Mouse (Mus musculus) liver, adult 2 months (tissue): ENCODE data around the gene Ppp1r10. TPM values are rescaled to one million over a fixed set of nuclear protein-coding genes. Genes with fewer than 3 reads are reported as not detected.

Experiments used
- DNase-seq: peaks from one replicate; pipeline ENCODE4 v3.0.0-alpha.2; 2011; ENCODE audit warnings: low read depth, low spot score; ENCODE audit errors: extremely low read depth
- H3K27ac ChIP-seq: fragments of 200-500 bp; replicated peaks from 2 replicates; pipeline ENCODE4 v1.5.1; 2012; ENCODE audit warnings: low read depth, mild to moderate bottlenecking, control low read depth, inconsistent platforms, low read length; ENCODE audit not compliant: insufficient read depth
- H3K27me3 ChIP-seq: fragments of 200-500 bp; 2 replicates; pipeline ENCODE4 v1.6.1; 2012; ENCODE audit warnings: mild to moderate bottlenecking, moderate library complexity, low read length, inconsistent platforms; ENCODE audit not compliant: control insufficient read depth, insufficient read depth
- H3K36me3 ChIP-seq: fragments of 200-500 bp; 2 replicates; pipeline ENCODE4 v1.6.1; 2012; ENCODE audit warnings: low read length, inconsistent platforms; ENCODE audit not compliant: control insufficient read depth, insufficient read depth
- H3K4me1 ChIP-seq: fragments of 200-500 bp; 2 replicates; pipeline ENCODE4 v1.6.1; 2011; ENCODE audit warnings: low read length; ENCODE audit not compliant: control insufficient read depth, insufficient read depth
- H3K4me3 ChIP-seq: fragments of 200-500 bp; 2 replicates; pipeline ENCODE4 v1.5.1; 2011; ENCODE audit warnings: low read depth, mild to moderate bottlenecking, control low read depth, low read length, moderate library complexity; ENCODE audit not compliant: insufficient read depth
- H3K79me2 ChIP-seq: fragments of 200-500 bp; 2 replicates; pipeline ENCODE4 v1.6.1; 2012; ENCODE audit warnings: inconsistent platforms, mild to moderate bottlenecking, low read length, moderate library complexity; ENCODE audit not compliant: control insufficient read depth, insufficient read depth
- H3K9ac ChIP-seq: fragments of 200-500 bp; 2 replicates; pipeline ENCODE4 v1.6.1; 2012; ENCODE audit warnings: low read depth, mild to moderate bottlenecking, control low read depth, inconsistent platforms, low read length
- CTCF ChIP-seq: fragments of 200-500 bp; IDR thresholded peaks from 2 replicates; pipeline ENCODE4 v1.5.1; 2011; ENCODE audit warnings: low read depth, low read length, control low read depth
- POLR2A ChIP-seq: fragments of 200-500 bp; IDR thresholded peaks from 2 replicates; pipeline ENCODE4 v1.6.1; 2011; ENCODE audit warnings: low read length, control low read depth; ENCODE audit not compliant: insufficient read depth; ENCODE audit errors: extremely low read depth
- WGBS: fragments of 180-500 bp; shearing (Covaris S2); methylation state at CpG from one replicate; pipeline ENCODE4 v1.1.7; 2018; 5-methylcytosine and 5-hydroxymethylcytosine counted together
- polyA plus RNA-seq: library from polyadenylated mRNA; depleted of rRNA; stranded (reverse); fragments of >200 nt; gene quantifications from 2 replicates; pipeline ENCODE4 v1.2.3, GENCODE M21; 2012
- total RNA-seq: library from RNA; depleted of rRNA; stranded (reverse); fragments of >200 nt; gene quantifications from 2 replicates; pipeline ENCODE4 v1.2.3, GENCODE M21; 2014

Ppp1r10 gene
- total and polyA plus RNA-seq, 2 experiments, result 14.7 to 30.0 TPM

- H3K79me2 ChIP-seq, result 0 out of 2 replicates have a peak, but pooled peaks cover 3% of the 10 kb centered on the region
- peak within 1 kb of the TSS; percentile 94 for H3K9ac ChIP-seq
- peaks cover 8% of the 10 kb centered on the region for H3K4me1 ChIP-seq
- peak; percentile 88 for TF ChIP-seq CTCF
- TF ChIP-seq POLR2A, result peak; percentile 56; the same call in 1 of the 2 replicates
- WGBS, result 6% methylated on average over 66 of the region's 66 CpGs
- peaks cover 9% of the 10 kb centered on the region; the same call in 1 of the 2 replicates for H3K36me3 ChIP-seq
- H3K27me3 ChIP-seq, result no peaks in the 10 kb centered on the region
- peak; percentile 86 for DNase-seq
- peak within 1 kb of the TSS; percentile 82 for H3K4me3 ChIP-seq
- peak within 1 kb of the TSS; percentile 53 for H3K27ac ChIP-seq
Measured at GRCm38 (mm10) chr17:35879245-35880057, 36.8 kb upstream of the Ppp1r10 start, which contains the start of gene Dhx16. Dhx16 (plus strand) TSS chr17:35879819.

- Histone ChIP-seq H3K4me1 (peaks cover 8% of the 10 kb centered on the region), H3K9ac (no peak overlapping the region), H3K36me3 (peaks cover 17% of the 10 kb centered on the region; the same call in 1 of the 2 replicates), H3K27ac (no peak overlapping the region), H3K27me3 (no peaks in the 10 kb centered on the region), H3K4me3 (no peak overlapping the region), H3K79me2 (0 out of 2 replicates have a peak, but pooled peaks cover 3% of the 10 kb centered on the region)
- 95% methylated on average over 17 of the region's 17 CpGs for WGBS
- no peak for DNase-seq
- TF ChIP-seq CTCF (no peak), POLR2A (no peak)
Measured at GRCm38 (mm10) chr17:35882924-35883323, 33.3 kb upstream of the Ppp1r10 start.

- no peak overlapping the region for H3K27ac ChIP-seq
- peaks cover 18% of the 10 kb centered on the region; the same call in 1 of the 2 replicates for H3K36me3 ChIP-seq
- 97% methylated on average over 14 of the region's 14 CpGs for WGBS
- H3K79me2 ChIP-seq, result 0 out of 2 replicates have a peak, but pooled peaks cover 3% of the 10 kb centered on the region
- H3K27me3 ChIP-seq, result no peaks in the 10 kb centered on the region
- DNase-seq, result no peak
- no peak for TF ChIP-seq CTCF
- no peak for TF ChIP-seq POLR2A
- H3K9ac ChIP-seq, result no peak overlapping the region
- H3K4me3 ChIP-seq, result no peak overlapping the region
- peaks cover 8% of the 10 kb centered on the region for H3K4me1 ChIP-seq
Measured at GRCm38 (mm10) chr17:35883777-35884176, 32.5 kb upstream of the Ppp1r10 start.

GRCm38 (mm10) chr17:35887725-35888124 is 28.5 kb upstream of the Ppp1r10 start:
- no peak for TF ChIP-seq POLR2A
- no peak for TF ChIP-seq CTCF
- no peak for DNase-seq
- H3K36me3 ChIP-seq, result peaks cover 41% of the 10 kb centered on the region; the same call in 1 of the 2 replicates
- WGBS, result 78% methylated on average over 17 of the region's 17 CpGs
- no peaks in the 10 kb centered on the region for H3K27me3 ChIP-seq
- H3K4me3 ChIP-seq, result no peak overlapping the region
- no peaks in the 10 kb centered on the region for H3K79me2 ChIP-seq
- H3K9ac ChIP-seq, result no peak overlapping the region
- no peak overlapping the region for H3K27ac ChIP-seq
- H3K4me1 ChIP-seq, result no peaks in the 10 kb centered on the region

GRCm38 (mm10) chr17:35896781-35897643 is 19.2 kb upstream of the Ppp1r10 start, which contains the start of gene 2310061I04Rik:
2310061I04Rik (minus strand) TSS chr17:35897431.
- TF ChIP-seq CTCF (no peak), POLR2A (no peak)
- H3K27me3 ChIP-seq, result no peaks in the 10 kb centered on the region
- H3K79me2 ChIP-seq, result peaks cover 2% of the 10 kb centered on the region; the same call in 1 of the 2 replicates
- H3K4me1 ChIP-seq, result peaks cover 7% of the 10 kb centered on the region
- WGBS, result under 1% methylated on average over 80 of the region's 86 CpGs
- peaks cover 7% of the 10 kb centered on the region for H3K36me3 ChIP-seq
- DNase-seq, result peak; percentile 67
- peak within 1 kb of the TSS; percentile 92 for H3K9ac ChIP-seq
- peak within 1 kb of the TSS; percentile 82 for H3K27ac ChIP-seq
- H3K4me3 ChIP-seq, result peak within 1 kb of the TSS; percentile 85
